30 mouse cellular contexts compared by ENCODE assay signal in genomic region chr5:103102876-103103393, GRCm38 (mm10).
A peak's percentile ranks its signal among the peaks of the same experiment; 100 is the strongest.
DNase-seq lines count a peak whose midpoint lies in the region; TF ChIP-seq lines count a peak whose summit lies in the region.
"Had no signal": no experiment of that assay in that cellular context is flagged by ENCODE, and none has a peak within 500 bp of the region (broad histone marks: within the 10 kb centered on the region; RNA-seq: fewer than 3 reads in every experiment).

No protein-coding gene starts in this region.

- peak overlapping the region; percentile 53; the same call in 1 of the 2 replicates for H3K27ac ChIP-seq in left cerebral cortex, adult 2 months
- H3K27ac ChIP-seq in embryonic facial prominence, embryonic 10.5 days (replicated peaks): no peak overlapping the region
- H3K27ac ChIP-seq: embryonic facial prominence, embryonic 12.5 days; heart, embryonic 13.5 days; hindbrain, embryonic 10.5 days; hindbrain, postnatal 0 days; intestine, embryonic 15.5 days; kidney, postnatal 0 days; limb, embryonic 13.5 days; lung, embryonic 15.5 days; midbrain, embryonic 10.5 days; midbrain, embryonic 15.5 days; neural tube, embryonic 15.5 days; stomach, embryonic 15.5 days had no signal

- 78% methylated on average over 5 of the region's 5 CpGs for WGBS in embryonic facial prominence, embryonic 10.5 days

- no peak overlapping the region for H3K4me3 ChIP-seq in left cerebral cortex, adult 2 months
- no peak overlapping the region for H3K4me3 ChIP-seq in embryonic facial prominence, embryonic 10.5 days
- H3K4me3 ChIP-seq: embryonic facial prominence, embryonic 12.5 days; heart, embryonic 13.5 days; hindbrain, embryonic 10.5 days; intestine, embryonic 15.5 days; limb, embryonic 13.5 days; lung, embryonic 15.5 days; midbrain, embryonic 10.5 days; midbrain, embryonic 15.5 days; neural tube, embryonic 15.5 days; stomach, embryonic 15.5 days had no signal

- no peaks in the 10 kb centered on the region for H3K9me3 ChIP-seq in embryonic facial prominence, embryonic 10.5 days
- H3K9me3 ChIP-seq: embryonic facial prominence, embryonic 12.5 days; heart, embryonic 13.5 days; hindbrain, embryonic 10.5 days; intestine, embryonic 15.5 days; lung, embryonic 15.5 days; midbrain, embryonic 10.5 days; midbrain, embryonic 15.5 days; neural tube, embryonic 15.5 days; stomach, embryonic 15.5 days had no signal

- H3K36me3 ChIP-seq in embryonic facial prominence, embryonic 10.5 days (replicated peaks): no peaks in the 10 kb centered on the region
- H3K36me3 ChIP-seq: embryonic facial prominence, embryonic 12.5 days; heart, embryonic 13.5 days; intestine, embryonic 15.5 days; limb, embryonic 13.5 days; lung, embryonic 15.5 days; midbrain, embryonic 10.5 days; midbrain, embryonic 15.5 days; neural tube, embryonic 15.5 days; stomach, embryonic 15.5 days had no signal

- intact Hi-C loops in left cerebral cortex, adult 2 months (cut with DNase I): no loop called here
- intact Hi-C loops in heart, postnatal 14 days (cut with DNase I): no loop called here

- H3K27me3 ChIP-seq in embryonic facial prominence, embryonic 10.5 days (replicated peaks; ENCODE audit: low read depth, poor library complexity, severe bottlenecking): no peaks in the 10 kb centered on the region
- H3K27me3 ChIP-seq: CH12.LX; embryonic facial prominence, embryonic 12.5 days; heart, embryonic 13.5 days; intestine, embryonic 15.5 days; limb, embryonic 13.5 days; lung, embryonic 15.5 days; midbrain, embryonic 15.5 days; neural tube, embryonic 15.5 days; stomach, embryonic 15.5 days had no signal

- peak; percentile 20 for DNase-seq in cerebellum, adult 11 months
- no peak for DNase-seq in cerebellum, postnatal 4 days (ENCODE audit: low spot score in 2 of 2)
- DNase-seq in left cerebral cortex, adult 2 months (ENCODE audit: extremely low spot score in 1 of 2, low spot score in 2 of 2): no peak
- DNase-seq in left cerebral cortex, adult 8-10 months (ENCODE audit: low spot score in 2 of 2): no peak
- peak; percentile 46 for DNase-seq in cerebellum, adult 9-11 months
- DNase-seq in embryonic facial prominence, embryonic 10.5 days (ENCODE audit: low spot score): no peak
- no peak for DNase-seq in heart, postnatal 14 days
- no peak for DNase-seq in c-Kit-positive CD71-positive TER-119-positive erythroid progenitor cells, embryonic 14.5 days (ENCODE audit: low spot score)
- DNase-seq: adrenal gland, postnatal 14 days; gastrocnemius, postnatal 10 days; kidney, adult 8-10 months; kidney, postnatal 4 days; layer of hippocampus, adult 9-11 months; retina, postnatal 1 day; right cerebral cortex, postnatal 14 days; thymus, adult 18-20 months; thymus, postnatal 25 days had no signal

- TF ChIP-seq CTCF in left cerebral cortex, adult 2 months (IDR thresholded peaks at IDR 0.05): no peak

- no peaks in the 10 kb centered on the region for H3K4me1 ChIP-seq in embryonic facial prominence, embryonic 10.5 days
- H3K4me1 ChIP-seq: embryonic facial prominence, embryonic 12.5 days; hindbrain, embryonic 10.5 days; intestine, embryonic 15.5 days; limb, embryonic 13.5 days; neural tube, embryonic 15.5 days; stomach, embryonic 15.5 days had no signal

Comparison
In these comparisons a context has a peak if more than half of its experiments do, and no peak if none do; other contexts are left out.
1. DNase-seq: peak in cerebellum, adult 11 months (single experiment) and cerebellum, adult 9-11 months (single experiment); none in cerebellum, postnatal 4 days (0 of 2), left cerebral cortex, adult 2 months (0 of 2), left cerebral cortex, adult 8-10 months (0 of 2), embryonic facial prominence, embryonic 10.5 days (single experiment), heart, postnatal 14 days (0 of 2) and c-Kit-positive CD71-positive TER-119-positive erythroid progenitor cells, embryonic 14.5 days (single experiment).